Mouse (Mus musculus) stomach, embryonic 16.5 days (tissue): ENCODE data around the gene Saa4. TPM values are rescaled to one million over a fixed set of nuclear protein-coding genes. Genes with fewer than 3 reads are reported as not detected.
"Not testable (repeated sequence)": the region's sequence is repeated elsewhere in the genome, so short reads cannot be mapped to it uniquely, and the experiment has no call there.

ENCODE experiments used
- ATAC-seq: fragments of 200-750 bp; cut with Nextera tagmentation; 2 replicates; pipeline ENCODE4 v1.8.0; 2017; ENCODE audit warnings: moderate number of reproducible peaks, moderate TSS enrichment; ENCODE audit not compliant: insufficient read depth, low FRiP score
- H3K27ac ChIP-seq: fragments of 300-500 bp; sonication (generic); 2 replicates; pipeline ENCODE4 v1.5.1; 2014; ENCODE audit warnings: low read length
- H3K27me3 ChIP-seq: fragments of 300-500 bp; sonication (generic); 2 replicates; pipeline ENCODE4 v1.6.1; 2014; ENCODE audit warnings: low read length, control low read depth, mixed read lengths; ENCODE audit not compliant: control insufficient read depth, insufficient read depth
- H3K36me3 ChIP-seq: fragments of 300-500 bp; sonication (generic); 2 replicates; pipeline ENCODE4 v1.6.1; 2014; ENCODE audit warnings: low read length; ENCODE audit not compliant: control insufficient read depth, insufficient read depth
- H3K4me1 ChIP-seq: fragments of 300-500 bp; sonication (generic); 2 replicates; pipeline ENCODE4 v1.6.1; 2014; ENCODE audit warnings: low read length, control low read depth, mixed read lengths; ENCODE audit not compliant: control insufficient read depth, insufficient read depth
- H3K4me2 ChIP-seq: fragments of 300-500 bp; sonication (generic); 2 replicates; pipeline ENCODE4 v1.6.1; 2014; ENCODE audit warnings: low read depth, low read length, mixed read lengths
- H3K4me3 ChIP-seq: fragments of 300-500 bp; sonication (generic); replicated peaks from 2 replicates; pipeline ENCODE4 v1.5.1; 2014; ENCODE audit warnings: mild to moderate bottlenecking, low read length
- H3K9ac ChIP-seq: fragments of 300-500 bp; sonication (generic); 2 replicates; pipeline ENCODE4 v1.6.1; 2014; ENCODE audit warnings: low read length
- H3K9me3 ChIP-seq: fragments of 300-500 bp; sonication (generic); replicated peaks from 2 replicates; pipeline ENCODE4 v1.6.1; 2016; ENCODE audit warnings: low read length, control low read depth; ENCODE audit not compliant: control insufficient read depth
- WGBS: fragments of 180-500 bp; shearing (Covaris S2); extraction: QIAGEN DNeasy Blood & Tissue Kit; methylation state at CpG from one replicate; pipeline ENCODE4 v1.1.7; 2014; 5-methylcytosine and 5-hydroxymethylcytosine counted together
- polyA plus RNA-seq: library from polyadenylated mRNA; unstranded; fragments of >200 nt; fragmentation: Nextera tagmentation; extraction: Ambion mirVana; gene quantifications from 2 replicates; pipeline ENCODE4 v1.2.1, GENCODE M21; 2015

The Saa4 gene
- polyA plus RNA-seq, 1 experiment from 2014 or later, result 0.68 TPM

- H3K27ac ChIP-seq, result no peak overlapping the region
- peaks cover 20% of the 10 kb centered on the region for H3K36me3 ChIP-seq
- no peak overlapping the region for H3K4me3 ChIP-seq
- H3K4me2 ChIP-seq, result no peak overlapping the region
- no peaks in the 10 kb centered on the region for H3K27me3 ChIP-seq
- no peaks in the 10 kb centered on the region for H3K9me3 ChIP-seq
- no peak overlapping the region for H3K9ac ChIP-seq
- ATAC-seq, result no peak
- H3K4me1 ChIP-seq, result no peaks in the 10 kb centered on the region
- 91% methylated on average over 6 of the region's 6 CpGs for WGBS
These were observed 31.8 kb downstream of the Saa4 start for GRCm38 (mm10) chr7:46700521-46701025.

- H3K4me2 ChIP-seq, result no peak overlapping the region
- no peaks in the 10 kb centered on the region for H3K4me1 ChIP-seq
- WGBS, result 82% methylated on average over 1 of the region's 1 CpGs
- peaks cover 17% of the 10 kb centered on the region; the same call in 1 of the 2 replicates for H3K36me3 ChIP-seq
- H3K9me3 ChIP-seq, result no peaks in the 10 kb centered on the region
- H3K27me3 ChIP-seq, result no peaks in the 10 kb centered on the region
- no peak overlapping the region for H3K27ac ChIP-seq
- H3K4me3 ChIP-seq, result no peak overlapping the region
- no peak for ATAC-seq
- H3K9ac ChIP-seq, result no peak overlapping the region
These were observed 35.6 kb downstream of the Saa4 start for GRCm38 (mm10) chr7:46696754-46697153.

GRCm38 (mm10) chr7:46686827-46687226 lies 45.6 kb downstream of the Saa4 start:
- H3K9ac ChIP-seq, result no peak overlapping the region
- H3K4me1 ChIP-seq, result no peaks in the 10 kb centered on the region
- no peak overlapping the region for H3K4me2 ChIP-seq
- no peak overlapping the region for H3K4me3 ChIP-seq
- 91% methylated on average over 5 of the region's 5 CpGs for WGBS
- no peak overlapping the region for H3K27ac ChIP-seq
- no peak for ATAC-seq
- H3K9me3 ChIP-seq, result no peaks in the 10 kb centered on the region
- H3K27me3 ChIP-seq, result no peaks in the 10 kb centered on the region
- H3K36me3 ChIP-seq, result peaks cover 4% of the 10 kb centered on the region; the same call in 1 of the 2 replicates

- Histone ChIP-seq H3K4me1 (0 out of 2 replicates have a peak, but pooled peaks cover 5% of the 10 kb centered on the region), H3K9ac (no peak overlapping the region), H3K27me3 (no peaks in the 10 kb centered on the region), H3K9me3 (no peaks in the 10 kb centered on the region), H3K27ac (no peak overlapping the region), H3K4me3 (no peak overlapping the region), H3K36me3 (no peaks in the 10 kb centered on the region), H3K4me2 (no peak overlapping the region)
- no peak for ATAC-seq
These were observed 51.7 kb downstream of the Saa4 start for GRCm38 (mm10) chr7:46680732-46681131.

- H3K9me3 ChIP-seq, H3K27ac ChIP-seq, H3K27me3 ChIP-seq, H3K36me3 ChIP-seq, H3K9ac ChIP-seq, H3K4me2 ChIP-seq, ATAC-seq, H3K4me1 ChIP-seq, H3K4me3 ChIP-seq: not testable (repeated sequence)
- WGBS, result 77% methylated on average over 7 of the region's 7 CpGs
These were observed 53.4 kb downstream of the Saa4 start for GRCm38 (mm10) chr7:46679044-46679443.

GRCm38 (mm10) chr7:46678417-46678816 lies 54.0 kb downstream of the Saa4 start:
- Histone ChIP-seq H3K4me1 (0 out of 2 replicates have a peak, but pooled peaks cover 5% of the 10 kb centered on the region), H3K4me3 (no peak overlapping the region), H3K27ac (no peak overlapping the region), H3K9ac (no peak overlapping the region), H3K4me2 (no peak overlapping the region), H3K9me3 (no peaks in the 10 kb centered on the region), H3K27me3 (no peaks in the 10 kb centered on the region), H3K36me3 (no peaks in the 10 kb centered on the region)
- no peak for ATAC-seq
- WGBS, result 70% methylated on average over 3 of the region's 3 CpGs

Other genes with a start within 250 kb of the Saa4 start
- gene Sergef, start 92.8 kb downstream of the Saa4 start, polyA plus RNA-seq, result 13.5 and 14.9 TPM in 2 replicates
- gene Tph1, start 60.1 kb downstream of the Saa4 start, polyA plus RNA-seq, result 1.0 TPM in 2 replicates
- 23.2 and 25.6 TPM in 2 replicates for gene Saal1, start 21.9 kb downstream of the Saa4 start, polyA plus RNA-seq
- 0.32 and 0.54 TPM in 2 replicates for gene Saa3, start 16.9 kb downstream of the Saa4 start, polyA plus RNA-seq
- 0.48 TPM in 1 of 2 replicates, not detected in the other for gene Saa1, start 10.4 kb upstream of the Saa4 start, polyA plus RNA-seq
- gene Saa2, start 19.2 kb upstream of the Saa4 start, polyA plus RNA-seq, result not detected in 2 replicates
- gene Hps5, start 63.5 kb upstream of the Saa4 start, polyA plus RNA-seq, result 20.5 and 23.4 TPM in 2 replicates
- gene Gtf2h1, start 63.5 kb upstream of the Saa4 start, polyA plus RNA-seq, result 50.0 and 51.6 TPM in 2 replicates
- gene Ldha, start 108.9 kb upstream of the Saa4 start, polyA plus RNA-seq, result 1,904 and 2,036 TPM in 2 replicates
- not detected in 2 replicates for gene Ldhc, start 128.6 kb upstream of the Saa4 start, polyA plus RNA-seq
- gene Tsg101, start 187.4 kb upstream of the Saa4 start, polyA plus RNA-seq, result 137 and 140 TPM in 2 replicates
- 11.6 and 12.6 TPM in 2 replicates for gene Uevld, start 225.9 kb upstream of the Saa4 start, polyA plus RNA-seq